11 mouse cellular contexts compared by ENCODE assay signal in the genomic region with DNA sequence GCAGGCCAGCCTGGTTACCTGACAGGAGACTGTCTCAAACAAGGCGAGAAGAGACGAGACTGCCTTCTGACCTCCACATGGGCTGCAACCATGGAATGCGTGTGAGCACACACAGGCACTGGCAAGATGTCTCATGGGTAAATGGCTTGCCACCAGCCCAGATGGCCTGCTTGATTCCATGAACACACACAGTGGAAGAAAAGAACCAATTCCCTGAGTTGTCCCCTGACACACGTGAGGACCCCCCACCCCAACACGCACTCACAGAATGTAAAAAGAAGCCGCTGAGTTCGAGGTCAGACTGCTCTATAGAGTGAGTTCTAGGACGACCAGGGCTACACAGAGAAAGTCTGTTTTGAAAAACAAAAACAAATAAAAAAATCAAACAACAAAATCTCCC. TPM values are rescaled to one million over a fixed set of nuclear protein-coding genes. Genes with fewer than 3 reads are reported as not detected.
DNase-seq lines count a peak whose midpoint lies in the region; ATAC-seq and TF ChIP-seq lines count a peak whose summit lies in the region.
"Had no signal": no experiment of that assay in that cellular context is flagged by ENCODE, and none has a peak within 500 bp of the region (broad histone marks: within the 10 kb centered on the region; RNA-seq: fewer than 3 reads in every experiment).

A gene (minus strand): TSS at position 101 of the 400 bp plus-strand sequence.

- no peaks in the 10 kb centered on the region for H3K4me1 ChIP-seq in forebrain, embryonic 14.5 days (ENCODE audit: control insufficient read depth, insufficient read depth, low read length)
- peaks cover 22% of the 10 kb centered on the region for H3K4me1 ChIP-seq in neural tube, embryonic 13.5 days (replicated peaks)

- 85% methylated on average over 8 of the region's 8 CpGs for WGBS in forebrain, embryonic 14.5 days
- 89% methylated on average over 8 of the region's 8 CpGs for WGBS in neural tube, embryonic 13.5 days

- no peaks in the 10 kb centered on the region for H3K9me3 ChIP-seq in forebrain, embryonic 14.5 days (replicated peaks; ENCODE audit: control insufficient read depth, low read length)
- no peaks in the 10 kb centered on the region for H3K9me3 ChIP-seq in neural tube, embryonic 13.5 days

- ATAC-seq in forebrain, embryonic 14.5 days: no peak
- no peak for ATAC-seq in neural tube, embryonic 13.5 days (ENCODE audit: low read depth)

- intact Hi-C loops in left cerebral cortex, adult 2 months (cut with DNase I): no loop called here
- intact Hi-C loops in left cerebral cortex, postnatal 36 days (cut with DNase I): no loop called here
- intact Hi-C loops in left cerebral cortex, postnatal 25 days (cut with DNase I): no loop called here

- H3K9ac ChIP-seq in forebrain, embryonic 14.5 days (ENCODE audit: low read length): no peak within 1 kb of the TSS
- H3K9ac ChIP-seq in neural tube, embryonic 13.5 days: peak within 1 kb of the TSS; percentile 43; the same call in 1 of the 2 replicates

- no peak within 1 kb of the TSS for H3K27ac ChIP-seq in left cerebral cortex, adult 2 months
- H3K27ac ChIP-seq in forebrain, embryonic 14.5 days (ENCODE audit: low read depth, low read length): no peak within 1 kb of the TSS
- H3K27ac ChIP-seq in neural tube, embryonic 13.5 days (replicated peaks): no peak within 1 kb of the TSS

- no peak for DNase-seq in left cerebral cortex, adult 2 months (ENCODE audit: extremely low spot score in 1 of 2, low spot score in 2 of 2)
- no peak for DNase-seq in left cerebral cortex, postnatal 36 days (ENCODE audit: low spot score in 2 of 2)
- DNase-seq in forebrain, embryonic 14.5 days (ENCODE audit: low spot score): no peak
- DNase-seq in left cerebral cortex, postnatal 25 days (ENCODE audit: low spot score in 2 of 2): no peak
- no peak for DNase-seq in gastrocnemius, postnatal 25 days
- no peak for DNase-seq in testis, postnatal 14 days (ENCODE audit: low spot score)
- no peak for DNase-seq in adipocyte (ENCODE audit: low spot score)
- DNase-seq: cerebellum, postnatal 10 days; kidney, adult 2 months had no signal

- H3K4me3 ChIP-seq in left cerebral cortex, adult 2 months: peak within 1 kb of the TSS; percentile 29
- peak within 1 kb of the TSS; percentile 25 for H3K4me3 ChIP-seq in forebrain, embryonic 14.5 days (ENCODE audit: low read depth, low read length)
- H3K4me3 ChIP-seq in neural tube, embryonic 13.5 days: peak within 1 kb of the TSS; percentile 33

- peak within 1 kb of the TSS; percentile 42 for H3K4me2 ChIP-seq in forebrain, embryonic 14.5 days (ENCODE audit: low read length)
- peak within 1 kb of the TSS; percentile 58 for H3K4me2 ChIP-seq in neural tube, embryonic 13.5 days

- no peaks in the 10 kb centered on the region for H3K36me3 ChIP-seq in forebrain, embryonic 14.5 days (ENCODE audit: control insufficient read depth, insufficient read depth, low read length)
- no peaks in the 10 kb centered on the region for H3K36me3 ChIP-seq in neural tube, embryonic 13.5 days

- TF ChIP-seq CTCF in left cerebral cortex, adult 2 months (IDR thresholded peaks at IDR 0.05): no peak

- H3K27me3 ChIP-seq in forebrain, embryonic 14.5 days (replicated peaks; ENCODE audit: control insufficient read depth, insufficient read depth, low read length): peaks cover 51% of the 10 kb centered on the region
- H3K27me3 ChIP-seq in neural tube, embryonic 13.5 days: peaks cover 57% of the 10 kb centered on the region

RNA-seq across cellular contexts. Expression of the gene that starts here (rescaled TPM):
- total RNA-seq in left cerebral cortex, adult 2 months (2021): 10 to 100 TPM; 10.2 to 11.5 TPM
- total RNA-seq in left cerebral cortex, postnatal 36 days (2021): 1 to 10 TPM; 9.9 to 10.0 TPM
- polyA plus RNA-seq in forebrain, embryonic 14.5 days (2014; fragmentation: Nextera tagmentation; extraction: Ambion mirVana): 2.4 and 3.4 TPM in 2 replicates
- total RNA-seq in left cerebral cortex, postnatal 25 days (2021): 10 to 100 TPM; 10.5 to 11.0 TPM
- 1.6 and 1.7 TPM in 2 replicates for polyA plus RNA-seq in neural tube, embryonic 13.5 days (2015; fragmentation: Nextera tagmentation; extraction: Ambion mirVana)
- not detected for total RNA-seq in gastrocnemius, postnatal 25 days (2021)
- polyA plus RNA-seq: kidney, adult 2 months; spleen, adult 2 months had no signal

Comparison
In these comparisons a context has a peak if more than half of its experiments do, and no peak if none do; other contexts are left out.
1. RNA of the gene that starts here (total RNA-seq): 10.2 to 11.5 TPM in left cerebral cortex, adult 2 months, 10.5 to 11.0 TPM in left cerebral cortex, postnatal 25 days and 9.9 to 10.0 TPM in left cerebral cortex, postnatal 36 days; not detected in gastrocnemius, postnatal 25 days; every median in the first group is over 10 times any median in the second.
2. Peak in every context shown above with its lines, with median percentiles within 50 percentile points of each other: H3K4me3 ChIP-seq.